Mouse (Mus musculus): ENCODE results near the gene Fcer1g.

DNA sequence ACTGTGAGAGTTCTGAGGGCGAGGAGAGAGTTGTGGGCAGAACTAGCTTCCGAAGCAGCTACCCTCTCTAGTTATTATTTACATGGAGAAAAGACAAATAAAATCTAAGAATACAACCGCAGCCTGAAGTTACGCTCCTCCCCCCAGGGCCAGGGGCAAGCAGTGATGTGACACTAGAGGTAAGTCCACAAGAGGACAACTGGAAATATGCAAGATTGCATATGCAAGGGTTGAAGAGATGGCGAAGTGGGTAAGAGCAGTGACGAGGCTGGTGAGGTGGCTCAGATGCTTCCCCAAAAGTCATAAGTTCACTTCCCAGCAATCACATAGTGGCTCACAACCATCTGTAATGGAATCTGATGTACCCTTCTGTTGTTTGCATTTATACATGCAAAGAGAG is 11.0 kb downstream of the Fcer1g start:
- TF ChIP-seq EP300 (IDR thresholded peaks at IDR 0.05; ENCODE audit: insufficient read depth, low read depth, low read length): no peak
- no peak for TF ChIP-seq POLR2A (IDR thresholded peaks at IDR 0.05; ENCODE audit: insufficient read depth, low read depth, low read length)
- TF ChIP-seq CTCF (IDR thresholded peaks at IDR 0.05): no peak

Measured in heart, adult 2 months (tissue).